Mouse (Mus musculus) heart, postnatal 0 days (tissue): ENCODE measurements at regions not wholly inside any gene's neighbourhood (a gene's known extent, or its start where the extent isn't known, plus 50 kb on each side); places are given as distances from the start of the nearest gene placed in this dataset.

Source experiments
- ATAC-seq: fragments of 200-750 bp; cut with Nextera tagmentation; 2 replicates; pipeline ENCODE4 v1.8.0; 2017; ENCODE audit warnings: low read depth, moderate number of reproducible peaks, moderate library complexity; ENCODE audit not compliant: insufficient read depth
- DNase-seq: peaks from one replicate; pipeline ENCODE4 v3.0.0-alpha.2; 2016; ENCODE audit warnings: low spot score
- H3K27ac ChIP-seq: fragments of 300-500 bp; sonication (generic); 2 replicates; pipeline ENCODE4 v1.5.1; 2014; ENCODE audit warnings: low read depth, mild to moderate bottlenecking
- H3K27me3 ChIP-seq: fragments of 300-500 bp; sonication (generic); 2 replicates; pipeline ENCODE4 v1.6.1; 2014; ENCODE audit warnings: low read length, mixed read lengths; ENCODE audit not compliant: control insufficient read depth, insufficient read depth
- H3K36me3 ChIP-seq: fragments of 300-500 bp; sonication (generic); replicated peaks from 2 replicates; pipeline ENCODE4 v1.6.1; 2014; ENCODE audit warnings: low read length, mixed read lengths; ENCODE audit not compliant: control insufficient read depth, insufficient read depth
- H3K4me1 ChIP-seq: fragments of 300-500 bp; sonication (generic); 2 replicates; pipeline ENCODE4 v1.6.1; 2014; ENCODE audit warnings: antibody characterized with exemption; ENCODE audit not compliant: control insufficient read depth, insufficient read depth
- H3K4me2 ChIP-seq: fragments of 300-500 bp; sonication (generic); 2 replicates; pipeline ENCODE4 v1.6.1; 2014; ENCODE audit warnings: low read depth, mild to moderate bottlenecking, low read length, moderate library complexity
- H3K4me3 ChIP-seq: fragments of 300-500 bp; sonication (generic); 2 replicates; pipeline ENCODE4 v1.5.1; 2014; ENCODE audit warnings: low read depth, low read length
- H3K9ac ChIP-seq: fragments of 300-500 bp; sonication (generic); replicated peaks from 2 replicates; pipeline ENCODE4 v1.6.1; 2014; ENCODE audit warnings: low read depth, low read length, mixed read lengths
- H3K9me3 ChIP-seq: fragments of 300-500 bp; sonication (generic); replicated peaks from 2 replicates; pipeline ENCODE4 v1.6.1; 2016; ENCODE audit warnings: low read length; ENCODE audit not compliant: control insufficient read depth
- CTCF ChIP-seq: IDR thresholded peaks from 2 replicates; pipeline ENCODE4 v1.5.1; 2016; ENCODE audit warnings: antibody characterized with exemption, control low read depth, low read depth
- EP300 ChIP-seq: IDR thresholded peaks from 2 replicates; pipeline ENCODE4 v1.6.1; 2016; ENCODE audit warnings: antibody characterized with exemption, low read depth
- WGBS: fragments of 180-500 bp; shearing (Covaris S2); extraction: QIAGEN DNeasy Blood & Tissue Kit; methylation state at CpG from one replicate; pipeline ENCODE4 v1.1.7; 2014; 5-methylcytosine and 5-hydroxymethylcytosine counted together

DNA sequence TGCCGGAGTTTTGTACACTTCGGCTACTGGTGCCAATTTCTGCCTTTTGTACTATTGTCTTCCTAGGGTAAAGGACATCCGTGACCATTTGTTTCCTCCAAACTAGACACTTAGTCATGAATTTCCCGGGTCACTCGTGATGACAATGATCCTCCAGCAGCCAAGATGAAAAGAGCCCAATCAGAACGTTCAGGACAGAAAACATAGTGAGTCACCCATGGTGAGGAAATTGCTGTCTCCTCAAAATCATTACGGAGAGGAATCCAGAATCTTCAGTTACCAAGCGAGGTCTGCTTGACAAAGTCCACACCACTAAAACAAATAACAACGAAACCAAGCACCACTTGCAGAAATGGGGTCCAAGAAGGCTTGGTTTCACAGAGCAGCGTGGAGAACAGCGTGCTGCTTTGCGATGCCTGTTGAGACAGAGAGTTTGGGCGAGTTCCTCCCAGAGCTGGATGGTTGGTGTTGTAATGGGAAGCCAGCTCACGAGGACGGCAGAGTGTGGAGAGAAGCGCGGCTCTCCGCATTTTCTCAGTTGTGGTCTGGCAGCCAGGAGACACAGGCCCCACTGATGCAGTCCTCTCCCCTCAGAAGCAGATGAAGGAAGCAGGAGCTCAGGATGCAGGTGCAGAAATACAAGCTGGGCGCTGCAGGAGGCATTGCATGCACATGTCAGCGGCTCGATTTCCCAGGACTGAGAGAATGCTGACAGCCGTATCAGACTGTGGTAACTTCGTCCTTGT, 67.7 kb upstream of the Fbxo11 start:
- H3K27me3 ChIP-seq = no peaks in the 10 kb centered on the region
- ATAC-seq = no peak
- H3K4me2 ChIP-seq = no peak overlapping the region
- no peaks in the 10 kb centered on the region for H3K4me1 ChIP-seq
- no peak for TF ChIP-seq EP300
- no peak overlapping the region for H3K4me3 ChIP-seq
- no peaks in the 10 kb centered on the region for H3K9me3 ChIP-seq
- no peak overlapping the region for H3K9ac ChIP-seq
- no peaks in the 10 kb centered on the region for H3K36me3 ChIP-seq
- 49% methylated on average over 23 of the region's 23 CpGs for WGBS
- no peak for DNase-seq
- H3K27ac ChIP-seq = no peak overlapping the region

DNA sequence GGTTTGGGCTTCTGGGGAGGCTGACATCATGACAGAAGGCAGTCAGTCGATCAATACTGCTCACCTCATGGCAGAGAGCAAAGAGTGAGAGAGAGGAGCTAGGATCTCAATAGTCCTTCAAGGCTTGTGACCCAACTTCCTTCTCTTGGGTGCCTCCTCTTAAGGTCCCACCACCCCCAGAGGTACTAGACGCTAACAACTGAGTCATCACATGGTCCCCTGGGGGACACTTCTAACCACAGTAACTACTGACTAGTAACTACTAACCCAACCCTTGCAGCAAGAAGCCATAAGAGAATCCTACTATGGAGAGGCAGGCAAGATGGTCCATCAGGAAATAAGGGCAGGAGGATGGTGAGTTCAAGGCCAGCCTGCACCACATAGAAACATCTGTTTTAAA, 69.5 kb upstream of the Fbxo11 start:
- DNase-seq (no peak), ATAC-seq (no peak)
- Histone ChIP-seq H3K4me1 (no peaks in the 10 kb centered on the region), H3K27me3 (no peaks in the 10 kb centered on the region), H3K9me3 (no peaks in the 10 kb centered on the region), H3K4me3 (no peak overlapping the region), H3K27ac (no peak overlapping the region), H3K9ac (no peak overlapping the region), H3K4me2 (no peak overlapping the region), H3K36me3 (no peaks in the 10 kb centered on the region)
- no peak for TF ChIP-seq EP300
- TF ChIP-seq CTCF = no peak
- 81% methylated on average over 2 of the region's 2 CpGs for WGBS

DNA sequence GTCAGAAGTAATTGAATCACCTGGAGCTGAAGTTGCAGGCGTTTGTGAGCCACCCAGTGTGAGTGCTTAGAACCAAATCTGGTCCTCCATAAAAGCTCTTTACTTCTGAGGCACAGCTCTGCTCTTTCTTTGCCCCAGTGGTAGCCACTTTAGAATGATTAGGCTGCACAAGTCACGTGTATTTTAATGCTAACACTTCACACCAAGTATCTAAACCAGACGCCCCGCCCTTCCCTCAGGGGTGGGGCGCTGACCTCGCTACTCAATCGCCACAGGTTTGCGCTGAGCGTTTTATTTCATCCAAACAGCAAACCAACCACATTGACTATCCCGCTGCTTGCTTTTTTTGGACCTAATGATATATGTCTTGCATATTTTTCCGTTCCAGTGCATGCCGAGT, 76.4 kb upstream of the Fbxo11 start:
- H3K4me2 ChIP-seq = 0 out of 2 replicates have a peak overlapping the region, but pooled peaks have one; percentile 0
- H3K9ac ChIP-seq = no peak overlapping the region
- H3K36me3 ChIP-seq = no peaks in the 10 kb centered on the region
- no peak for DNase-seq
- no peak for TF ChIP-seq CTCF
- H3K9me3 ChIP-seq = no peaks in the 10 kb centered on the region
- H3K27ac ChIP-seq = no peak overlapping the region
- H3K4me1 ChIP-seq = no peaks in the 10 kb centered on the region
- no peak for ATAC-seq
- H3K27me3 ChIP-seq = no peaks in the 10 kb centered on the region
- no peak overlapping the region for H3K4me3 ChIP-seq
- WGBS = 37% methylated on average over 12 of the region's 12 CpGs

DNA sequence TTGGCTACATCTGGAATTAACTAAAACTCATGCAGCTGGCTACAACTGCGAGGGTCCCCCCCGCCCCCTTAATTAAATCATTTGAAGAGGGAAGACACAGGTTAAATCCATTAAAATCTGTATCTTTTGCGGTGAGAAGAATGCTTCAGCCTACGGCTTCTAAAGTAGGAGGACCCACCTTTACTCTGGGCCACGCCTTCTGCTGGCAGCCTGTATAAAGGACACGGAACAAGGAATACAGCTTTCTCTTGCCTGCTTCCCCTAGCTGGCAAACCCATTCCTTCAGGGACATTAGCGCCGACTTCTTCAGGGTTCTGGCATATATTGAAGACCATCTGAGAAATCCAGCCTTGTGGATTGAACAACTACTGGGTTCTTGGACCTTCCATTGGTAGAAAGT, 76.9 kb upstream of the Fbxo11 start:
- Histone ChIP-seq H3K4me2 (0 out of 2 replicates have a peak overlapping the region, but pooled peaks have one; percentile 0), H3K4me1 (no peaks in the 10 kb centered on the region), H3K27ac (no peak overlapping the region), H3K4me3 (no peak overlapping the region), H3K9ac (no peak overlapping the region), H3K27me3 (no peaks in the 10 kb centered on the region), H3K9me3 (no peaks in the 10 kb centered on the region), H3K36me3 (no peaks in the 10 kb centered on the region)
- 50% methylated on average over 8 of the region's 8 CpGs for WGBS
- TF ChIP-seq CTCF (no peak), EP300 (no peak)
- DNase-seq (no peak), ATAC-seq (no peak)

DNA sequence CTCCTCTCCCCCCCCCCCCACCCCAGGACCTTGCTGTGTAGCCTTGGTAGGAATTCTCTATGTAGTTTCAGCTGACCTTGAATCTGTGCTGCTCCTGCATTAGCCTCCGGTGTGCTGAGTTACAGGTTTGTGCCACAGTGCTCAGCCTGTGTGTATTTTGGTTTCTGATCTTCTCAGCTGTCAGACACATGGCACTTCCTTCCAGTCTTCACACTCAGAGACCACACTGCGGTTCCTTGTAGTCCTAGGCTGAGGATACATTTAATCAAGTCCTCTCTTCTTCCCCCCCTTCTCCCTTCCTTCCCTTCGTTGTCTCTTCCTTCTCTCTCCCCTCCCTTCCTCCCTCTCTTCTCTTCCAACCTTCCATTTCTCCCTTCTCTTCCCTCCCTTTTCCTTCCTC, 77.7 kb upstream of the Fbxo11 start:
- Histone ChIP-seq H3K4me3 (no peak overlapping the region), H3K36me3 (no peaks in the 10 kb centered on the region), H3K9me3 (no peaks in the 10 kb centered on the region), H3K4me2 (no peak overlapping the region), H3K9ac (no peak overlapping the region), H3K4me1 (no peaks in the 10 kb centered on the region), H3K27me3 (no peaks in the 10 kb centered on the region), H3K27ac (no peak overlapping the region)
- no peak for DNase-seq
- TF ChIP-seq CTCF (no peak), EP300 (no peak)
- WGBS = 63% methylated on average over 3 of the region's 3 CpGs
- no peak for ATAC-seq

DNA sequence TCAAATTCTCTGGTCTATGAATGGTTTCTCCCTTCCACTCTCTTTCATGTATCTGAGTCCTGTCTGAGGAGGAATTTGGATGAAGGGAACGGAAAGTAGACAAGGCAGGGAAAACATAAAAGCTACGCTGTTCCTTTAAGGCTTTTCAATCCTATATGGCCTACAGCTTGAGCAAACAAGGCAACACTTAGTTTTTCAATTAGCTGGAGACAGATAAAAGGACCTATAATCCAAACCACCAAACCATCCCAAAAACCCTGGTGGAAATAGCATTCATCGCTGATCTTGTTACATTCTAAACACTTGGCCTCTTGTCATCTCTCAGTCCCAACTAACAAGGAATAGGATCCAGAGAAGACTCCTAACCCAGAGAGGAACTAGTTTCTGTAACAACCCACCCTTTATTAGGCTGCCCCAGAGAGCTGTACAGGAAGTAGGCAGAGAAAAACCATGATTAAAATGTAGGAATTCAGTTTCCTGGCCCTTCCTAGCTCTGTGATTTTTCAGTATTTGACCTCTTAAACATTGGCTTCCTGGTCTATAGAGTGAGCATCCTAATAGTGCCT, 78.4 kb upstream of the Fbxo11 start:
- Histone ChIP-seq H3K9me3 (no peaks in the 10 kb centered on the region), H3K27me3 (no peaks in the 10 kb centered on the region), H3K27ac (no peak overlapping the region), H3K9ac (no peak overlapping the region), H3K4me3 (no peak overlapping the region), H3K36me3 (no peaks in the 10 kb centered on the region), H3K4me1 (no peaks in the 10 kb centered on the region), H3K4me2 (no peak overlapping the region)
- WGBS = 80% methylated on average over 3 of the region's 3 CpGs
- ATAC-seq = no peak
- TF ChIP-seq EP300 (no peak), CTCF (no peak)
- no peak for DNase-seq
